Mouse (Mus musculus) embryonic fibroblast, embryonic 13.5 days (primary cell): ENCODE results near the gene Mapt.

ENCODE experiments used
- CTCF ChIP-seq: IDR thresholded peaks from 2 replicates; pipeline ENCODE4 v1.5.1; 2011; ENCODE audit warnings: mild to moderate bottlenecking, control low read depth, low read length, moderate library complexity, borderline replicate concordance; ENCODE audit not compliant: insufficient read depth
- POLR2A ChIP-seq: IDR thresholded peaks from 2 replicates; pipeline ENCODE4 v1.6.1; 2011; ENCODE audit warnings: low read depth, mild to moderate bottlenecking, control low read depth, low read length, moderate library complexity

- no peak for TF ChIP-seq CTCF
- TF ChIP-seq POLR2A: no peak
These were observed 4.7 kb downstream of the Mapt start for GRCm38 (mm10) chr11:104235881-104236280.
